Mouse (Mus musculus) embryonic facial prominence, embryonic 14.5 days (tissue): Measurements from ENCODE around the gene Fzr1. TPM values are rescaled to one million over a fixed set of nuclear protein-coding genes. Genes with fewer than 3 reads are reported as not detected.

Source experiments
- ATAC-seq: fragments of 200-750 bp; cut with Nextera tagmentation; 2 replicates; pipeline ENCODE4 v1.8.0; 2017; ENCODE audit warnings: low read depth, moderate number of reproducible peaks, moderate TSS enrichment
- DNase-seq: peaks from one replicate; pipeline ENCODE4 v3.0.0-alpha.2; 2015; ENCODE audit warnings: low spot score
- H3K27ac ChIP-seq: fragments of 300-500 bp; sonication (generic); replicated peaks from 2 replicates; pipeline ENCODE4 v1.5.1; 2014; ENCODE audit warnings: low read depth, mild to moderate bottlenecking, low read length, moderate library complexity
- H3K27me3 ChIP-seq: fragments of 300-500 bp; sonication (generic); replicated peaks from 2 replicates; pipeline ENCODE4 v1.6.1; 2014; ENCODE audit warnings: low read length; ENCODE audit not compliant: control insufficient read depth, insufficient read depth
- H3K36me3 ChIP-seq: fragments of 300-500 bp; sonication (generic); 2 replicates; pipeline ENCODE4 v1.6.1; 2014; ENCODE audit warnings: low read length, mixed read lengths; ENCODE audit not compliant: control insufficient read depth, insufficient read depth
- H3K4me1 ChIP-seq: fragments of 300-500 bp; sonication (generic); 2 replicates; pipeline ENCODE4 v1.6.1; 2014; ENCODE audit warnings: antibody characterized with exemption, low read length; ENCODE audit not compliant: control insufficient read depth, insufficient read depth
- H3K4me2 ChIP-seq: fragments of 300-500 bp; sonication (generic); 2 replicates; pipeline ENCODE4 v1.6.1; 2014; ENCODE audit warnings: low read depth, mild to moderate bottlenecking, low read length, moderate library complexity, mixed read lengths
- H3K4me3 ChIP-seq: fragments of 300-500 bp; sonication (generic); 2 replicates; pipeline ENCODE4 v1.5.1; 2014; ENCODE audit warnings: low read depth, mild to moderate bottlenecking, low read length
- H3K9ac ChIP-seq: fragments of 300-500 bp; sonication (generic); 2 replicates; pipeline ENCODE4 v1.6.1; 2014; ENCODE audit warnings: low read depth, mild to moderate bottlenecking, low read length, moderate library complexity, mixed read lengths
- H3K9me3 ChIP-seq: fragments of 300-500 bp; sonication (generic); 2 replicates; pipeline ENCODE4 v1.6.1; 2016; ENCODE audit warnings: low read length; ENCODE audit not compliant: control insufficient read depth
- WGBS: fragments of 180-500 bp; shearing (Covaris S2); extraction: QIAGEN DNeasy Blood & Tissue Kit; methylation state at CpG from one replicate; pipeline ENCODE4 v1.1.7; 2014; 5-methylcytosine and 5-hydroxymethylcytosine counted together
- polyA plus RNA-seq: library from polyadenylated mRNA; unstranded; fragments of >200 nt; fragmentation: Nextera tagmentation; extraction: Ambion mirVana; gene quantifications from 2 replicates; pipeline ENCODE4 v1.2.1, GENCODE M21; 2014

Gene Fzr1
- polyA plus RNA-seq, 1 experiment from 2014 or later: 69.5 TPM

DNA sequence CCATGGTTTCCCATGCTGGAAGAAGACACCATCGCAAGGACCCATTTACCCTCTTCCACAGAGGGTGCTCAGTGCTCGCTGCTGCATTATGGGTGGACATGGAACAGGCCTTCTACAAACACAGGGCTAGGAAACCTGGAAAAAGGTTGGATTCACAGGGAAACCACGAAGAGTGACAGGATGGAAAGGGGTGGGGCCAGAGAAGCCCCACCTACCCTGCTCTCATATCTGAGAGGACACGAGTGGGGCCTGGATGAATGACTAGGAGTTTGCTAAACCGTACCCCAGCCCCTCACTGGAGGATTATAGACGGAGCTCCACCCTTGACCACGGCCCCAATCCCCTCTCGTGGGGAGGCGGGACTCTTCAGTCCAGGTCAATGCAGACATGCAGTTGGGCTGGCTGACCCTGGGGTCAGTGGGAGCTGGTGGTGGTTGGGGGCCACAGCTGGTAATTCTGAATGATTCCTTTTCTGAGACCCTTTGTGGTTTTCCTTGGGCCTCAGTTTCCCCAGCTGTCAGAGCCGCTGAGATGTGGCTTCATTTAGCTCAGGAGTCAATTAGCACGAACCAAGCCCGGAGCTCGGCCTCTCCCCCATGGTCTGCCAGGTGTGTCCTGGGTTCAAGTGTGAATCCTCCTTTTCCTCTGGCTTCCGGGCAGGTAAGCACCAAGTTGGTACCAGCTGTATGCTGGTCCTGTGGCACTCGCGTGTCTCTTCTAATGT is 34.4 kb upstream of the Fzr1 start:
- peaks cover 76% of the 10 kb centered on the region for H3K4me1 ChIP-seq
- H3K4me3 ChIP-seq: no peak overlapping the region
- DNase-seq: no peak
- peak overlapping the region; percentile 84; the same call in 1 of the 2 replicates for H3K27ac ChIP-seq
- H3K36me3 ChIP-seq: peaks cover 29% of the 10 kb centered on the region
- no peaks in the 10 kb centered on the region for H3K9me3 ChIP-seq
- no peak for ATAC-seq
- H3K4me2 ChIP-seq: no peak overlapping the region
- 71% methylated on average over 16 of the region's 16 CpGs for WGBS
- no peaks in the 10 kb centered on the region for H3K27me3 ChIP-seq
- H3K9ac ChIP-seq: no peak overlapping the region

DNA sequence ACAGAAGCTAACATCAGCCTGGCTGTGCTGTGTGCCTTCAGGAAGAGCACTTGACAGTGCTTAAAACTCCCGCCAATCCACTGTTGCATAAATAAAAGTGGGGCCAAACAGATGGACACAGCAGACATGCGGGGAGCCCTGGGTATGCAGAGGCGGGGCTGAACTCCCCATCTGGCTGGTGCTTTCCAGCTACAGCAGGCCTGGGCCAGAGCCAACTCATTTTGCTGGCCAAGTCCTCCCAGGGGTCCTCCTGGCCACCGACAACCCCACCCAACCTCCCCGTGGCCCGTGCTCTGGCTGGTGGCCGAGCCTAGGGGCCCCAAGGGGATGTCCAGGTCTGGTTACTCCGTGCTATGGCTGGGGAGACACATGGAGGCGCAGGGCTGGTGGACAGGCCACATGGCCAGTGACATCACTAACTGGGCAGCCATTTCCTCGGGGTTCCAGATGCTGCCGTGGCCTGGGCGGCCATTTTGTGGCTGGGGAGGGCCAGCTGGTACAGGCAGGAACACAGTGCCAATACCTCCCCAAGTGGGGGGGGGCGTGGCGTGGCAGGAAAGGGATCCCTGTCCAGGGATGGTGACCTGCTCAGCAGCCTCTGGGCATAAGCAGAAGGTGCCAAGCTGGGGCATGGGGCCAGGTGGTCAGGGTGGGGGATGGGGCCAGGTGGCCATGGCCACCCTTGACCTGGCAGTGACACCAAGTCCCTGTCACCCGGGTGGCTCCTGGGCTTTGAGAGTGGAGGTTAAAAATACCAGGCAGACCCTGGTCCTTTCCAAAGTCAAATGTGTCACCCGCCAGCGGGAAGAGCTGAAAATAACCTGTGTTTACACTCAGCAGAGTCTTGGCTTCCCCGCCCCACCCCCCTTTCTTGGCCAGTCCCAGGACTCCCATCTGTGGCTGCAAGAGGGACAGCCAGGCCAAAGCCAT is 33.4 kb upstream of the Fzr1 start:
- Histone ChIP-seq H3K27ac (peak overlapping the region; percentile 84), H3K9ac (no peak overlapping the region), H3K4me1 (peaks cover 77% of the 10 kb centered on the region), H3K4me2 (no peak overlapping the region), H3K9me3 (no peaks in the 10 kb centered on the region), H3K36me3 (peaks cover 35% of the 10 kb centered on the region), H3K4me3 (no peak overlapping the region), H3K27me3 (no peaks in the 10 kb centered on the region)
- DNase-seq: peak; percentile 74
- WGBS: 58% methylated on average over 10 of the region's 18 CpGs
- peak; percentile 9; the same call in 1 of the 2 replicates for ATAC-seq

DNA sequence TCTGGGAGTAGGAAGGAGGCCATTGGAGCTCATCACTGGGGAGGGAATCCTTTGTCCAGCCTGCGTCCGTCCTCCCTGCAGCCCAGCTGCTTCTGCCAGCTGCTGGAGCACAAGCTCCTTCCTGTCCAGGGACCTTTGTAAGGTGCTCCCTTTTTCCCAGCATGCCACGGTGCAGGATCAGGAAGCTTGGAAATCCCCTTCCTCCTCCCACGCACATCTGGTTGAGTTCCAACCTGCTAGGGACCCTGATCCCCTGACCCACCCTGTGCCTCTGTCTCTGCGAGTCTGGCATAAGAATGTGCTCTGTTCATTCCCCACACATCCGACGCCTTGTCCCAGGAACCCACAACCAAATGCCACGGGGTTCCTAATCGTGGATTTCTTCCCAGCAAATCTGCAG is 32.7 kb upstream of the Fzr1 start:
- Histone ChIP-seq H3K9ac (no peak overlapping the region), H3K9me3 (no peaks in the 10 kb centered on the region), H3K27me3 (no peaks in the 10 kb centered on the region), H3K4me2 (no peak overlapping the region), H3K27ac (peak overlapping the region; percentile 84), H3K4me1 (peaks cover 70% of the 10 kb centered on the region), H3K36me3 (peaks cover 43% of the 10 kb centered on the region), H3K4me3 (no peak overlapping the region)
- DNase-seq (no peak), ATAC-seq (no peak)
- 68% methylated on average over 9 of the region's 9 CpGs for WGBS

DNA sequence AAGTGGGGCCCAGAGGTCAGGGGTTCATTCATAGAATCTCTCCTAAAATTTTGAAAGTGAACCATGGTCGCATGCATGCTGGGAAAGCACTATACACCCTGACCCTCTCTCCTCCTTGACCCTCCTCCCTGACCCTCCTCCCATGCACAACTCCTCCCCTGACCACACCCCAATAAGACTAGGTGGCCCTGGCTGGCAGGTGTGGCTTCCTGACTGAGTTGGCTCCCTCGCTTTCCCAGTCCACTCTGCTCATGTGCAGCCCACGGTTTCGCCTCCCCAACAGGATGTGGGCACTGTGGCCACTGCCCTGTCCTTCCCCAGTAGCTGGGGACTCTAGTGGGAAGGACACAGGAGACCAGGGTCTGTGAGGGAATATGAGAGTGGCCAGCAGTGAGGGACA is 32.0 kb upstream of the Fzr1 start:
- H3K9me3 ChIP-seq: no peaks in the 10 kb centered on the region
- H3K27me3 ChIP-seq: no peaks in the 10 kb centered on the region
- peaks cover 64% of the 10 kb centered on the region for H3K4me1 ChIP-seq
- peak overlapping the region; percentile 40; the same call in 1 of the 2 replicates for H3K27ac ChIP-seq
- H3K36me3 ChIP-seq: peaks cover 49% of the 10 kb centered on the region
- no peak overlapping the region for H3K4me3 ChIP-seq
- no peak for ATAC-seq
- WGBS: 56% methylated on average over 4 of the region's 4 CpGs
- H3K9ac ChIP-seq: no peak overlapping the region
- H3K4me2 ChIP-seq: no peak overlapping the region
- no peak for DNase-seq

DNA sequence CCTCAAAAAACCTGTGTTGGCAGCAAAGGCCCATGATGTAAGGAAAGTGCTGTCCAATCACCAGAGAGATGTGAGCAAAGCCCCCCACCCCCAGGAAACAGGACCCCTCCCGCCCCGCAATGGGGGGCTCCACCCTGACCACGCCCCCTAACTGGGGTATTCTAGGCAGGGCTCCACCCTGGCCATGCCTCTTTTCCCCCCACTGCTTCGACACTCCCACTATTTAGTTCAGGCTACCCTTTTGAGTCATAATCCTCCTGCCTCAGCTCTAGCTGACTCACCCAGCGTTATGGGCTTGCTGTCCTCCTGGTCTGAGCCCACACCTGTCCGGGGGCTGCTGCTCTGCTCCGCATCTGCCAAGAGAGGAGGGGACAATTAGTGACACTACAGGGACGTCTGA is 31.0 kb upstream of the Fzr1 start:
- Histone ChIP-seq H3K9me3 (no peaks in the 10 kb centered on the region), H3K27me3 (no peaks in the 10 kb centered on the region), H3K4me2 (no peak overlapping the region), H3K9ac (no peak overlapping the region), H3K4me1 (peaks cover 56% of the 10 kb centered on the region), H3K27ac (0 out of 2 replicates have a peak overlapping the region, but pooled peaks have one; percentile 40), H3K4me3 (no peak overlapping the region), H3K36me3 (peaks cover 58% of the 10 kb centered on the region)
- 21% methylated on average over 6 of the region's 8 CpGs for WGBS
- ATAC-seq (no peak), DNase-seq (no peak)

DNA sequence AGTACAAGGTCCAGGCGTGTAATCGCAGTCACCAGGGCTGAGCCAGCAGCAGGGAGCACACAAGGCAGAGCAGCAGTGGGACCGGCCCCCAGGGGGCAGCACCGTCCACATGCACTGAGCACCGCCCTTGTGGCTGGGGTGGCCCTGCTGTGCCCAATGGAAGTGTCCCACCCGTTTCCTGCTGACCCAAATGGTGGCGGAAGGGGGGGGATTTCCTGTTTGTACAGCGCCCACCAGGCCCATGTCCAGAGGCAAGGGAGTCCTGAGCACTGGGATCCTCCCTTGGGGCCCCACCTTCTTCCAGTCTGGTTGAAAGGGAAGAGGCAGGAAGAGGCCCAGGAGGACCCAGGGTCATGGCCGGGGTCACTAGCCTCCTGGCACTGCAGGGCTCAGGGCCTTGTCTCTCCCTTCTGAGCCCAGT is 30.6 kb upstream of the Fzr1 start:
- H3K9ac ChIP-seq: no peak overlapping the region
- no peak overlapping the region for H3K27ac ChIP-seq
- 23% methylated on average over 6 of the region's 9 CpGs for WGBS
- ATAC-seq (peak; percentile 23; the same call in 1 of the 2 replicates), DNase-seq (peak; percentile 77)
- H3K27me3 ChIP-seq: no peaks in the 10 kb centered on the region
- no peaks in the 10 kb centered on the region for H3K9me3 ChIP-seq
- no peak overlapping the region for H3K4me3 ChIP-seq
- peaks cover 51% of the 10 kb centered on the region for H3K4me1 ChIP-seq
- H3K36me3 ChIP-seq: peaks cover 63% of the 10 kb centered on the region
- no peak overlapping the region for H3K4me2 ChIP-seq

DNA sequence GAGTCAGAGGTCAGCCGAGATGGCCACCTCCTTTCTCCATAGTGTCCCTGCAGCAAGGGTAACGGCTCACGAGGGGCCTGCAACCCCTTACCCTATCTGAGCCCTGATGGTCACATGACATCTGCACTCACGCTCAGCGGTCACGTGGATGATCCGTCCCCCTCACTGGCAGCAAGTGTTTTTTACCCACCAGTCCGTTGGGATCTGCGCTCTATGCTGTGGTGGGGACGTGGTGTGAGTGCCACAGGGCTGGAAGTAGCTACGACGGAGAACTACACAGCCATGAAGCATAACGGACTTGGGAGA is 30.1 kb upstream of the Fzr1 start:
- Histone ChIP-seq H3K4me3 (no peak overlapping the region), H3K9me3 (no peaks in the 10 kb centered on the region), H3K27ac (no peak overlapping the region), H3K36me3 (peaks cover 67% of the 10 kb centered on the region), H3K27me3 (no peaks in the 10 kb centered on the region), H3K9ac (no peak overlapping the region), H3K4me2 (no peak overlapping the region), H3K4me1 (peaks cover 48% of the 10 kb centered on the region)
- DNase-seq: no peak
- ATAC-seq: no peak
- WGBS: 61% methylated on average over 13 of the region's 13 CpGs

DNA sequence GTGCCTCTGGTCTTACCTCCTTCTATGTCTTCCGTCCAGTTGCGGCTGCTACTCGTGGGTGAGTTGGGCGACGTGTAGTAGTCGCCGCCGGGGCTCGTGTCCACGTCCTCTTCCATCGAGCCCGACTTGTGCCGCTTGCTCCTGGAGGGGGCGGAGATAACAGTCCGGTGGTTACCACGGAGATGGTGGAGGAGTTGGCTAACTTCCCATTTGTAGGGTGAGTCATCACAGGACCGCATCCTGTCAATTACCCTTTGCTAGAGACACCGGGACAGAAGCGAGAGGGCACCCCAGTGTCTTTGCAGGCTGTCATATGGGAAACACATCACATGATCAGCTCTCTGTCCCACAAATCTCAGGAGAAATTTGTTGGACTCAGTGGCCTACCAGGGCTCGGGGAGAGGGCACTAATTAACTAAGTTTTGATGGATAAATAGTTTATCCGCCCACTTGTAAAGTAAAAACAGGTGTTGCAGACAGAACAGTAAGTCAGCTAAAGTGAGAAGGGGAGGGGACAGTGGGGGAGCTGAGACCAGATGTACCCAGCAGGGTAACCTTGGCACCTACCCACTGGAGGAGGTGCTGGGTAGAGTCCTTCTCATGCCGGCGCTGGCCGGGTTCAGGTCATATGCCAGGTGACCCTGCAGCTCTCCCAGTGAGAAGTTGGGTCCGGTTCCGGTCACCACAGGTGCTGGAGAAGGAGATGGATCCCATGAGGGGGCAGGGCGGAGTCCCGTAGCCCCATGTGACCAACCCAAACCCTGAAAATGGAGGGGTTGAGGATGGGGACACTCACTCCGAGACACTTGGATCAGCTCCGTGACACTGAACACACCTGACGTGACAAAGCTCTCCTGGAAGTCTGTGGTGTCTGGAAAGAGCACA is 29.5 kb upstream of the Fzr1 start:
- 23% methylated on average over 31 of the region's 31 CpGs for WGBS
- Histone ChIP-seq H3K36me3 (peaks cover 67% of the 10 kb centered on the region), H3K9ac (peak overlapping the region; percentile 41; the same call in 1 of the 2 replicates), H3K4me1 (peaks cover 50% of the 10 kb centered on the region), H3K27ac (peak overlapping the region; percentile 46; the same call in 1 of the 2 replicates), H3K4me3 (peak overlapping the region; percentile 9; the same call in 1 of the 2 replicates), H3K4me2 (peak overlapping the region; percentile 41), H3K27me3 (no peaks in the 10 kb centered on the region), H3K9me3 (no peaks in the 10 kb centered on the region)
- ATAC-seq (peak; percentile 15; the same call in 1 of the 2 replicates), DNase-seq (peak; percentile 93)
